Mouse (Mus musculus): ENCODE data around the gene Psph. TPM values are rescaled to one million over a fixed set of nuclear protein-coding genes. Genes with fewer than 3 reads are reported as not detected.
"Not testable (repeated sequence)": the region's sequence is repeated elsewhere in the genome, so short reads cannot be mapped to it uniquely, and the experiment has no call there.

Gene Psph
- polyA plus RNA-seq, 1 experiment from 2014 or later = 42.4 TPM

- Histone ChIP-seq H3K9me3 (ENCODE audit: control insufficient read depth, low read length) (no peaks in the 10 kb centered on the region), H3K4me3 (ENCODE audit: low read length) (peak overlapping the region; percentile 57), H3K36me3 (ENCODE audit: control insufficient read depth, insufficient read depth, low read length) (no peaks in the 10 kb centered on the region), H3K4me1 (ENCODE audit: control insufficient read depth, insufficient read depth, low read depth, low read length) (peaks cover 8% of the 10 kb centered on the region), H3K27ac (ENCODE audit: low read depth, low read length) (no peak overlapping the region), H3K4me2 (ENCODE audit: low read length) (peak overlapping the region; percentile 96), H3K27me3 (replicated peaks; ENCODE audit: control insufficient read depth, insufficient read depth, low read length) (no peaks in the 10 kb centered on the region), H3K9ac (ENCODE audit: low read depth, low read length) (peak overlapping the region; percentile 68)
- 41% methylated on average over 11 of the region's 11 CpGs for WGBS
- no peak for ATAC-seq
These were observed 8.8 kb downstream of the Psph start for GRCm38 (mm10) chr5:129778348-129778995.

DNA sequence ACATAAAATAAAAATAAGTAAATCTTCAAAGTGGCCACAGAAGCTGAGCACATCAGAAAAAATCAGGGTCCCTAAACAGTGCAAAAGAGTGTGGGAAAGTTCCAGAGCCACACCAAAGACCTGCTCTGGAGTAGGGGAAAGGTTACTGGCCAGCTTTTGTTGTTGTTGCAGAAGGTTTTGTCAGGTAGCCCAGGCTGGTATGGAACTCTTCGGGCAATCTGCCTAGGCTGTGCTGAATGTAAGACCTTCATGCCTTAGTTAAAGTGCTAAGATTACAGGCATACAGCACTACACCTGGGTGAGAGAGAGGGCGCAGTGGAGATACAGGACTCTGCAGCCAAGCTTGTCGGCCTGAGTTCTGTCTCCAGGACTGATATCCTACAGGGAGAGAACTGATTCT lies 12.6 kb downstream of the Psph start:
- Histone ChIP-seq H3K4me2 (ENCODE audit: low read length) (no peak overlapping the region), H3K4me1 (ENCODE audit: control insufficient read depth, insufficient read depth, low read depth, low read length) (peaks cover 8% of the 10 kb centered on the region)
- 96% methylated on average over 3 of the region's 3 CpGs for whole genome bisulfite sequencing

DNA sequence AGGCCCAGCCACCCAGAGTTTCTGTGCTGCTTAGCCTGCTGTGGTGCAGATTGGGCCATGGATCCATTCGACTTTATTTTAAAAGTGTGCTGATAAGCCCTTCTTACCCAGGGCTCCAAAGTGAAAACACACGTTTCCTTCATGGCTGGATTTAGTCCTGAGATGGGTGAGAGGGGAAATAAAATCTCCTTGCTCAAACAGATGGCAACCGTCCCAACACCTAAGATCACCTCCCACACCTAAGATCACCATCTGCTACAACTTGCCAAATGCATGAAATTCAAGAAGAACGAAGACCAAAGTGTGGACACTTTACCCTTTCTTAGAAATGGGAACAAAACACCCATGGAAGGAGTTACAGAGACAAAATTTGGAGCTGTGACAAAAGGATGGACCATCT lies 13.9 kb downstream of the Psph start:
- WGBS = 89% methylated on average over 4 of the region's 4 CpGs
- not testable (repeated sequence) for ATAC-seq; H3K4me1 ChIP-seq (ENCODE audit: control insufficient read depth, insufficient read depth, low read depth, low read length); H3K9me3 ChIP-seq (ENCODE audit: control insufficient read depth, low read length); H3K36me3 ChIP-seq (ENCODE audit: control insufficient read depth, insufficient read depth, low read length); H3K4me3 ChIP-seq (ENCODE audit: low read length); H3K27me3 ChIP-seq (replicated peaks; ENCODE audit: control insufficient read depth, insufficient read depth, low read length); H3K9ac ChIP-seq (ENCODE audit: low read depth, low read length); H3K27ac ChIP-seq (ENCODE audit: low read depth, low read length); H3K4me2 ChIP-seq (ENCODE audit: low read length)

More for the DNA sequence above, 12.6 kb downstream of the Psph start:
- Histone ChIP-seq H3K9ac (ENCODE audit: low read depth, low read length) (no peak overlapping the region), H3K27ac (ENCODE audit: low read depth, low read length) (no peak overlapping the region), H3K27me3 (replicated peaks; ENCODE audit: control insufficient read depth, insufficient read depth, low read length) (no peaks in the 10 kb centered on the region), H3K4me3 (ENCODE audit: low read length) (no peak overlapping the region), H3K36me3 (ENCODE audit: control insufficient read depth, insufficient read depth, low read length) (no peaks in the 10 kb centered on the region; the same call in 1 of the 2 replicates), H3K9me3 (ENCODE audit: control insufficient read depth, low read length) (no peaks in the 10 kb centered on the region)
- ATAC-seq = no peak

DNA sequence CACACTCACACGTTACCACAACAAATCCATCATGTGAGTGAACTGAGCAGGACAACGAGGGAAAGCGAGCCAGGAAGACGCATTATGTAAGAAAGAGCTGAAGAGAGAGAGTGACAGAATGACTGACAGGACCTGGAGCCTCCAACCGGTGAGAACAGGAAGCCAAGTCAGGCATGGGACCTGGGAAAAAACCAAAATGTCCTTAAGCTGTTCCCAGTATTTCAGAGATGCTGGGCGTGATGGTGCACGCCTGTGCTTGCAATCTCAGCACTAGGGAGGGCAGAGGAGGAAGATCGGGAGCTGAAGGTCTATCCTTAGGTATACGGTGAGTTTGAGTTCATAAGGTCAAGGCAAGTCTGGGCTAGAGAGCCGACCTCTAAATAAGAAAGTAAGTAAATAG lies 14.8 kb downstream of the Psph start:
- no peaks in the 10 kb centered on the region for H3K27me3 ChIP-seq (replicated peaks; ENCODE audit: control insufficient read depth, insufficient read depth, low read length)
- WGBS = 90% methylated on average over 10 of the region's 10 CpGs
- H3K27ac ChIP-seq (ENCODE audit: low read depth, low read length) = no peak overlapping the region
- no peak overlapping the region for H3K4me2 ChIP-seq (ENCODE audit: low read length)
- no peaks in the 10 kb centered on the region for H3K9me3 ChIP-seq (ENCODE audit: control insufficient read depth, low read length)
- H3K9ac ChIP-seq (ENCODE audit: low read depth, low read length) = no peak overlapping the region
- ATAC-seq = no peak
- no peaks in the 10 kb centered on the region; the same call in 1 of the 2 replicates for H3K36me3 ChIP-seq (ENCODE audit: control insufficient read depth, insufficient read depth, low read length)
- H3K4me1 ChIP-seq (ENCODE audit: control insufficient read depth, insufficient read depth, low read depth, low read length) = no peaks in the 10 kb centered on the region
- no peak overlapping the region for H3K4me3 ChIP-seq (ENCODE audit: low read length)

DNA sequence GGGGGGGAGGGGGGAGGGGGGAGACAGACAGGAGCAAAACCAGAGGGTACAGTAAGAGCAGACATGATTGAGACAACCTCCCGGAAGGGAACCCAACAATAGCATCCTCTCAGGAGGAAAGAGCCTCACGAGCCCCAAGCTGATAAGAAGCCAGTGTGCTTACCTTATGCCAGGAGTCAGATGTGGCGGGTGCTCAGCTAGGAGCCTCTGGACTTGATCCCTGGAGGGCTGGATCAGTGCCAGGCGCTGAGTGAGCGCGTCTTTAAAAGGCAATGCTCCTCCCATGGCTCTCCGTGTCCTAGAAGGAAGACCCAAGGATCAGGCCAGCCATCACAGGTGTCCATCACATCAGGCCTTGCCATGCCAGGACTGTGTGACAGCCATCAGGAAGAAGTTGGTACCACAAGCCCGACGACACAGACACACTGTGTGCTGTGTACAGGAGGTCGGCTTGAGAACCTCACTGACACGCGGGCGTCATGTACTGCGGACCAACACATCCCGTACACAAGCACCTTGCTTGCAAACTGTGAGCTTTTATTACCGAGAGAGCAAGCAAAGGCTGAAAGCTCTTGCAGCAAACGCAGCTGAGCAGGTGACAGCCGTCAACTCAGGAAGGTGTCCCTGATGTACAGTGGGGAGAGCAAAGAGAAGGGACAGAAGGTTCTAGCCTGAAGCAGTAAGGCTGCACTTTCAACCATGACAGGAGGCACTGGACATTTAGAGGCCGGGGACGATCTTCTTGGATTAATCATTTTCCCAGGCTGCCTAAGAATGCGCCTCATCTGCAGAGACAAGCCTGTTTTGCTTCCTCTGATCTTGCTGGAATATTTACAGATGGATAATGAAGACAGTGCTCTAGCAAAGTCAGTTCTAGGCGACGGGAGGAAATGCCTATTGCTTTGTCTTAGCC lies 16.6 kb downstream of the Psph start:
- H3K27ac ChIP-seq (ENCODE audit: low read depth, low read length) = no peak overlapping the region
- H3K4me2 ChIP-seq (ENCODE audit: low read length) = no peak overlapping the region
- no peak overlapping the region for H3K9ac ChIP-seq (ENCODE audit: low read depth, low read length)
- 88% methylated on average over 23 of the region's 23 CpGs for WGBS
- ATAC-seq = no peak
- H3K4me3 ChIP-seq (ENCODE audit: low read length) = no peak overlapping the region
- no peaks in the 10 kb centered on the region; the same call in 1 of the 2 replicates for H3K36me3 ChIP-seq (ENCODE audit: control insufficient read depth, insufficient read depth, low read length)
- no peaks in the 10 kb centered on the region for H3K9me3 ChIP-seq (ENCODE audit: control insufficient read depth, low read length)
- H3K27me3 ChIP-seq (replicated peaks; ENCODE audit: control insufficient read depth, insufficient read depth, low read length) = no peaks in the 10 kb centered on the region
- H3K4me1 ChIP-seq (ENCODE audit: control insufficient read depth, insufficient read depth, low read depth, low read length) = no peaks in the 10 kb centered on the region

DNA sequence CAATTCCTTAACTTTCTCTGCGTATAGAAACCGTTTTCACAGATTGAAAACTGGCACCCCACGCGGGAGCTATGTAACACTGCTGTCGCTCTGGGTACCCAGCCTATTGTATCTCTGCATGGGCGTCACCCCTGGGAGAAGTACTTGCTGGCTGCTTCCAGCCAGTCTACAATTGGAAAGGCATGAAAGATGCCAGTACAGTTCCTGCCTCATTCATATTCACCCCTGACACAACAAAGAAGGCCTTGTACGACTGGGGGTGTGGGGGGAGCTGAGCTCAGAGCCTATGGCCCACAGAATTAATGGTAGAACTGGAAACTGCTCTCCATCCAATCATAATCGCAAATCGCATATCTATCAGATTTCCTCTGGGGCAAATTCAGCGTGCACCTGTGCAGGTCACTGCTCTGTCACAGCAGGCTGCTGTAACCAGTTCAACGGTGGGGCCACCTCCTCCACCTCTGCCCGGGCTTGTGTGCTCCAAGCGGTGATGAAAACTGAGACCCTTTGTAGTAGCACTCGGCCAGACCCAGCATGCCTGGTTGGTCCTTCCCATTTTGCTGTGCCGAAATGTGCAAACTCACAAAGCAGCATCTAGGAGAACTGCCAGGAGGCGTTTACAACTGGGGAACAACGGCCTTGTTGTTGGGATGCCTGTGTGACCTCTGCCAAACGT lies 25.2 kb downstream of the Psph start:
- Histone ChIP-seq H3K4me3 (ENCODE audit: low read length) (no peak overlapping the region), H3K9me3 (ENCODE audit: control insufficient read depth, low read length) (no peaks in the 10 kb centered on the region), H3K27me3 (replicated peaks; ENCODE audit: control insufficient read depth, insufficient read depth, low read length) (no peaks in the 10 kb centered on the region), H3K36me3 (ENCODE audit: control insufficient read depth, insufficient read depth, low read length) (peaks cover 4% of the 10 kb centered on the region; the same call in 1 of the 2 replicates), H3K27ac (ENCODE audit: low read depth, low read length) (peak overlapping the region; percentile 80), H3K4me1 (ENCODE audit: control insufficient read depth, insufficient read depth, low read depth, low read length) (no peaks in the 10 kb centered on the region), H3K4me2 (ENCODE audit: low read length) (no peak overlapping the region), H3K9ac (ENCODE audit: low read depth, low read length) (0 out of 2 replicates have a peak overlapping the region, but pooled peaks have one; percentile 5)
- peak; percentile 96 for ATAC-seq
- WGBS = 42% methylated on average over 18 of the region's 18 CpGs

- Histone ChIP-seq H3K4me1 (ENCODE audit: control insufficient read depth, insufficient read depth, low read depth, low read length) (no peaks in the 10 kb centered on the region), H3K4me3 (ENCODE audit: low read length) (no peak overlapping the region), H3K27me3 (replicated peaks; ENCODE audit: control insufficient read depth, insufficient read depth, low read length) (no peaks in the 10 kb centered on the region), H3K36me3 (ENCODE audit: control insufficient read depth, insufficient read depth, low read length) (peaks cover 7% of the 10 kb centered on the region; the same call in 1 of the 2 replicates), H3K9me3 (ENCODE audit: control insufficient read depth, low read length) (no peaks in the 10 kb centered on the region), H3K27ac (ENCODE audit: low read depth, low read length) (no peak overlapping the region), H3K9ac (ENCODE audit: low read depth, low read length) (no peak overlapping the region), H3K4me2 (ENCODE audit: low read length) (no peak overlapping the region)
- WGBS = 92% methylated on average over 13 of the region's 13 CpGs
- no peak for ATAC-seq
These were observed 27.2 kb downstream of the Psph start for GRCm38 (mm10) chr5:129759929-129760480.

DNA sequence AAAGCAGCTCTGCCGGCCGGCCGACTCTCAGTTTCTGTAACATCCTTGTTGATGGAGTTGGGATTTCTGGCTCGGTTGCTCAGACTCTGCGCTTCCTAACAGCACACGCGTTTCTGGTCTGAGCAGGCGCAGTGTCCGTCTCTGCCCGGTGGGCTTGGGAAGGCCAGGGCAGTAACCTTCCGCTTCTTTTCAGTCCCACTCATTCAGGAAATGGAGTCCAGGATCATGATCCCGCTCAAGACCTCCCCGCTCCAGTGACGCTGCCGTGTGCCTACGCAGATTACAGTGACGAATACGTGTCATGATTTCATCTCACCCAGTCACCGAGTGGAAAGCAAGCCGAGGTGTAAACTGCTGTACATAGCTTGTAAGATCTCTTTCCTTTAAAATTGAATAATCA lies 30.4 kb downstream of the Psph start:
- H3K27ac ChIP-seq (ENCODE audit: low read depth, low read length) = no peak overlapping the region
- no peaks in the 10 kb centered on the region for H3K27me3 ChIP-seq (replicated peaks; ENCODE audit: control insufficient read depth, insufficient read depth, low read length)
- no peaks in the 10 kb centered on the region for H3K9me3 ChIP-seq (ENCODE audit: control insufficient read depth, low read length)
- H3K4me1 ChIP-seq (ENCODE audit: control insufficient read depth, insufficient read depth, low read depth, low read length) = no peaks in the 10 kb centered on the region
- no peak overlapping the region for H3K4me2 ChIP-seq (ENCODE audit: low read length)
- H3K36me3 ChIP-seq (ENCODE audit: control insufficient read depth, insufficient read depth, low read length) = peaks cover 9% of the 10 kb centered on the region; the same call in 1 of the 2 replicates
- ATAC-seq = no peak
- WGBS = 91% methylated on average over 20 of the region's 20 CpGs
- H3K4me3 ChIP-seq (ENCODE audit: low read length) = no peak overlapping the region
- no peak overlapping the region for H3K9ac ChIP-seq (ENCODE audit: low read depth, low read length)
